Mouse (Mus musculus) common myeloid progenitor, adult 5-6 weeks (primary cell): ENCODE data around the gene Noct. TPM values are rescaled to one million over a fixed set of nuclear protein-coding genes. Genes with fewer than 3 reads are reported as not detected.
A peak's percentile ranks its signal among the peaks of the same experiment; 100 is the strongest.
"Not testable (repeated sequence)": the region's sequence is repeated elsewhere in the genome, so short reads cannot be mapped to it uniquely, and the experiment has no call there.

ENCODE experiments used
- ATAC-seq: replicated peaks from 2 replicates; pipeline ENCODE4 v1.8.0; 2016; ENCODE audit warnings: low read depth, mild to moderate bottlenecking, moderate TSS enrichment, inconsistent platforms; ENCODE audit not compliant: poor library complexity, severe bottlenecking
- total RNA-seq: library from RNA; stranded (forward); fragments of 200-1000, 187-1606 nt; gene quantifications from 2 replicates; pipeline ENCODE4 v1.2.3, GENCODE M21; 2017

The Noct gene
- total RNA-seq = 4.7 and 5.5 TPM in 2 replicates

DNA sequence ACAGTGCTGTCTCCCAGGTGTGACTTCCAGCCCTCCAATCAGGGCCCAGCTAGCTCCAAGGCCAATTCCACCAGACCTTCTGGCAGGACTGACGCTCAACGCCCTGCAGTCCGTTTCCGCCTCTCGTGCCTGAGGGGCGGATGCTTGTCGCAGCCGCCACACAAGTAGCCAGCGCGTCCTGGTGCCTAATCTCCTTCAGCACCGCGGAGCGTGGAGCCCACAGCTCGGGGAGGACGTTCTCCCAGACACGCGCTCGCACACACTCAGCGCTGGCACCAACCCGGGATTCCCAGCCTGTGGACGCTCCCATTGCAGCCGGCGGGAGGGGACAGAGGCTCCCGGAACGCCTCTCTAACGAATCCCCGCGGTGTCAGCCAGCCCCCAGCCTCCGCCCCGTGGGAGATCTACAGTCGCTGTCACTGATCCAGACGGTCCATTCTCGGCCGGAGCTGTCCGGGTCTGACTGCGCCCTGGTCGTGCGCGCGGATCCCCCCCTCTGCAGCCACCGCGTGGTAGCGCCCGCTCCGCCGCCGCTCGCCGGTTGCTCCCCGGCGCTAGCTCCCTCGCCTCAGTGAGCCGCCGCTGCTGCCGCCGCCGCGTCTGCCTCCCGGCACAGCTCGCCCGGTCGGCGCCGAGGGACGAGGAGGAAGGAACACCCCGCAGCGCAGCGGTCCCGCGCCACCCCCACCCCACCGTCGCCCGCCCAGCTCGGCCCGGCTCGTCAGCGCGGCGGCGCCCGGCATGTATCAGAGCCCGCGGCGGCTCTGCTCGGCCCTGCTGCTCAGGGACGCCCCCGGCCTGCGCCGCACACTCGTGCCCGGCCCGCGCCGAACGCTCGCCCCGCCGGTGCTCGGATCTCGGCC lies at the start of gene Noct:
Gene Noct (plus strand): TSS at position 85 of the 863 bp plus-strand sequence.
- ATAC-seq = peak; percentile 91

DNA sequence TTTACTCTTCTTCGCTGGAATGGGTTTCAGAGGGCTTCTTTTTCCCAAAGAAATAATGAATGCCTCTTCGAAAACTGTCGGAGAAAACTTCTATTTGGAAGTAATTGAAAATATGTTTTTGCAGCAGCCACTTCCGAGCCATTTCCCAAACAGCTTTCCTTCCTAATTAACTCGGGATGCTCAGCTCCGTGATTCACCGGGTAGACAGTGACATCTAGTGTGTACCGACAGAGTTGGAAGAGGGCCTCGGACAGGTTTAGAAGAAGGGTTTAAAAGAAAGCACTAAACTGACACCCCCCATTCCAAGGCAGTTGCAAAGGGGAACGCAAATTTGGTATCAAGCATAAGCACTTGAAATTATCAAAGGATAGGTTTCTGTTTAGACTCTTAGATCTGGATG lies 46.1 kb upstream of the Noct start:
- ATAC-seq = no peak

GRCm38 (mm10) chr3:51179460-51180146 lies 44.6 kb upstream of the Noct start:
- no peak for ATAC-seq

DNA sequence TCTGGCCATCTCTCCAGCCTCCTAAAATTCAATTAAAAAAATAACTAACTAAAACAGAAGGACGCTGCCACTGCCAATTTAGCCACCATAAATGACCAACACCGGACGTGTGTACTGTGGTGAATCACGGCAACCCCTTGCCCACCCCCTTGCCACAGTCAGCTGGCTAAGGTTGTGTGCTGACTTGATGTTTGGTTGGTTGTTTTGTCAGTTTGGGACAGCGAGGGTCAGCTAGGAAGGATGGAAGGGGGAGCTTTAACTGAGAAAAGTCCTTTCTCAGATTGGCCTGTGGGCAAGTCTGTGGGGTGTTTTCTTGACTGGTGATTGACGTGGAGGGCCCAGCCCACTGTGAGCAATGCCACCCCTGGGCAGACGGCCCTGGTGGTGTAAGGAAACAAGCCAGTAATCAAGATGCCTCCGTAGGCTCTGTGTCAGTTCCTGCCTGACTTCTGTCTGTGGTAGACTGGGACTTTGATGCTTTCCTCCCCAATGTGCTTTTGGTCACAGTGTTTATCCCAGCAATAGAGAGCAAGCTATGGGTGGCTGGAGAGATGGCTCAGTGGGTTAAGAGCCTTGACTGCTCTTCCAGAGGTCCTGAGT lies 43.8 kb upstream of the Noct start:
- ATAC-seq = no peak

- no peak for ATAC-seq
Measured at GRCm38 (mm10) chr3:51182455-51182854, 41.8 kb upstream of the Noct start.

- ATAC-seq = not testable (repeated sequence)
Measured at GRCm38 (mm10) chr3:51183508-51183907, 40.7 kb upstream of the Noct start.

DNA sequence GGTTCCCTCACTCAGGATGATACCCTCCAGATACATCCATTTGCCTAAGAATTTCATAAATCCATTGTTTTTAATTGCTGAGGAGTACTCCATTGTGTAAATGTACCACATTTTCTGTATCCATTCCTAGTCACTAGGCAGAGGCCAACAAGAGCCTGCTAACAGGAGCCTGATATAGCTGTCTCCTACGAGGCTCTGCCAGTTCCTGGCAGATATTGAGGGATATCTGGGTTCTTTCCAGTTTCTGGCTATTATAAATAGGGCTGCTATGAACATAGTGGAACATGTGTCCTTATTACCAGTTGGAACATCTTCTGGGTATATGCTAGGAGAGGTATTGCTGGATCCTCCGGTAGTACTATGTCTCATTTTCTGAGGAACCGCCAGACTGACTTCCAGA lies 40.3 kb upstream of the Noct start:
- not testable (repeated sequence) for ATAC-seq

DNA sequence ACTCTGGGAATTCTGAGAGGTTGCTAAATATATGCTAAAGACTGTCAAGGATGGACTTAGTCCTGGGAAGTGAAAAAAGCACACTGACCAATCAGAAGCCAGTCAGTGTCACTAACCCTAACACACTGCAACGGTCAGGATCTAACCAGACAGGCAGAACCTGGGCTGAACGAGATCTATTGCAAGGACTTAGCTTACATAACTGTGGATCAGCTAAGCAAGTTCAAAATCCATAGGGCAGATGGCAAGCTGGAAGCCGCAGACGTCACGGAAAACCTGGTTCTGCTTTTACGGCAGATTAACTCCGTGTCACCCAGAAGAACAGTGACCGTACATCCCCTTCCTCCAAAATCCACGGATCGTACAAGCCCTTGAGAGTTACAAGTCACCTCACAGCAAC lies 39.5 kb upstream of the Noct start:
- ATAC-seq = no peak

GRCm38 (mm10) chr3:51185406-51185805 lies 38.8 kb upstream of the Noct start:
- no peak for ATAC-seq

- ATAC-seq = no peak
Measured at GRCm38 (mm10) chr3:51194075-51194474, 30.2 kb upstream of the Noct start.

- ATAC-seq = peak; percentile 57
Measured at GRCm38 (mm10) chr3:51195321-51195720, 28.9 kb upstream of the Noct start.

DNA sequence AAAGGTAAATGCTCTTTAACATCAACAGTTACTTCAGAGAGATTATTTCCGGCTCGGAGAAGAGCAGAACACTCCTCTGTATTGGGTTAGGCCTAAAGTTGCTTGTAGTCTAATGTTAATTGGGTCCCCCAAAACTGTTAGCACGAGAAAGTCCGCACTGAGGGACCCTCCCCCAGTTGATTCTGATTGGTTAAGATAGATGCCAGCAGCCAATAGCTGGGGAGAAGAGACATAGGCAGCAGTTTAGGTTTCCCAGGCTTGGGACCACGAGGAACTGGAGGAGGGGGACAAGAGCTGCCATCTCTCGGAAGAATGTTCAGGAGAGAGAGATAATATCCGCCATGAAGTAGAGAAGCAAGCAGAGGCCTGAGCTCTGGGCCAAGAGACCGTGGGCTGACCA lies 28.5 kb upstream of the Noct start:
- no peak for ATAC-seq

DNA sequence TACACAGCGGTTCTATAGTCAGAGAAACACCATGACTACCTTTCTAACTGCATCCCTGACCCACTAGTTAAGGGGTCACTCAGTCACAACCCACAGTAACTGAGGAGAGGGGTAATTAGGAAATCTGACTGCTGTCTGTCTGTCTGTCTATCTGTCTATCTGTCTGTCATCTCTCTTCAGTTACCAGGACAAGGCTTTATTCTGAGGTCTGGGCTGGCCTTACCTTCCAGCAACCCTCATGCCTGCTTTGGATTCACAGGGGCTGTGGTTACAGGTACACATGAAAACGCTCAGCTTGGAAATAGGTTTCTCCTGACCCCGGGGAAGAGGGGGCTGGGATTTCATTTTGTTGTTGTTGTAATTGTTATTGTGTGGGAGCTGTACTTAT lies 27.5 kb upstream of the Noct start:
- ATAC-seq = no peak

- ATAC-seq = peak; percentile 69
Measured at GRCm38 (mm10) chr3:51197112-51197731, 27.0 kb upstream of the Noct start.

DNA sequence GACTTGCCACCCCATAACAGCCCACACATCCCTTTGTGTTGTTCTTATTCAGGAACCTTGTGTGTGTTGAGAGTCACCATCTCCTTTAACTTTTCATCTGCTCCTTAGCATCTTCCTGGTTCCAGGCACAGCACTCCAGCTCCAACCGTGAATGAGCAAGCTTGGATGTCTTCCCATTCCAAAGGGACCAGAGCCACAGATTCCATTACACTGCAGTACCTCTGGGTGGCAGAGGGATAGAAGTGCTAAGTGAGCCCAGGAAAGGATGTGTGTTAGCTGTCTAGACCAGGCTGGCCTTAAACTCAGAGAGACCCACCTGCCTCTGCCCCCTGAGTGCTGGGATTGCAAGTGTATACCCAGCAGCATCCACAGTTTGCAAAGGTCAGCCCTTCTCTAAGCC lies 26.0 kb upstream of the Noct start:
- no peak for ATAC-seq

DNA sequence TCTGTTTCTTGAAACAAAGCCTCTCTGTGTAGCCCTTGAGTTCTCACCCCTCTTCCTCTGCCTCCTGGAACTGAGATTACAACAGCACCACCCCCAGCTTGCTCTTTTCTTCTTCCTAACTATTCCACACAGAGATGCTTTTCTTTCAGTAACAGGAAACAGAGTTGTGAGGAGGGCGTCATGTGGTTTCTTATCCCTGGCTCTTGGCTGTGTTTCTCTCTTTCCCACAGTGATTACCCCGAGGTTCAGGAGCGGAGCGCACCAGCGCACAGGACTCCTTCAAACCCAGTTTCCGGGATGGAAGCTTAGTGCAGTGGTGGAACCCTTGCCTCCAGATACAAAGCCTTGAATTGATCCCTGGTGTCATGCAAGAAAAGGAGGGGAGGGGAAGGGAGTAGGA lies 25.1 kb upstream of the Noct start:
- ATAC-seq = peak; percentile 13; the same call in 1 of the 2 replicates

DNA sequence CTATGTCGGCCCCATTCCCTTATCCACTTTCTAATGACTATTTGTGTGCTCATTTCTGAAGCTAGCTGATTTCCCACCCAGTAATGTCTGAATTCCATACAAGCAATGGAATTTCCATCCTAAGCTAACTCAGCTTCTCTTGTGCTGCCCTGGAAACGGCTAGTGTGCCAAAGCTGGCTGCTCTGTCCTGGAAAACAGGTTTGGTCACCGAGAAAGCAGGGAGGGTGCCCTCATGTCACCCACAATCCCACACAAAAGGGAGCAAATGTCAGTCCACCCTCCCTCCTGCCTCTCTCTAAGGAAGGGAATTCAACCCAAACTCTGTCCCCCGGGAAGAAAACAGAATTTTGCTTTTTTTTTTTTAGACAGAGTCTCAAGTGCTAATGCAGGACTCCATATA lies 23.9 kb upstream of the Noct start:
- no peak for ATAC-seq

DNA sequence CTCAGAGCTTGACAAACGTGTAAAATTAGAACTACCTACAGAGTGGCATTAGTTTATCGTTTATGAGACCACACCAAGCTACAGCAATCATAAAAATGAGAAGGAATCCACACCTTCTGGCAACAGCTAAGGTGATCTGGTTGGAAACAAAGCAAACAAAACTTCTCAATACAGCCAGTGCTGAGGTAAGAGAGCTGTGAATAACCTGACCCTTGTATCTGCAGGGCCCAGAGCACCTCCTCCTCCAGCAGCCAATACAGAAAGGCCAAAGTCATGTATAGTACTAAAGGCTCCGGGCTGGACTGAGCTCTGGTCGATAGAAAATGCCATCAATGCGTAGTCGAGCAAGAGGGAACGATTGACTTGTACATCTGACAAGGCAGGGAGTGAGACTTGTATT lies 23.4 kb upstream of the Noct start:
- no peak for ATAC-seq

DNA sequence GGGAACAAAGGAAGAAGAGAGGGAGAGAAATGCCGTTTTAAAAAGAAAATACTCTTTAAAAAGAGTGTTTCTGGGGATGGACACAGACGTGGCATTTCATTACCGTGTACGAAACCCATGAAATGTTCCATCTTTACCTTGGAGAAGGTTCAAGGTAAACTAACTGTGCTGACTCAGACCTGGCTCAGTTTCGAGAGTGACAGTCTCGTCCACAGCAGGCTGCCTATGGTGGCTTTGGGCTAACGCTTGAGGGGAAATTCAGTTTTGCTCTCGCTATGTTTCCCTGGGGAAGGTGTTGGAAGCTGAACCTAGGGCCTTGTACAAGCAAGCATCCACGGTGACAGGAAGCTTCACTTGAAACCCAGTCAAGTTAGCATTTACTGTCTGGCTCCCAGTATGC lies 22.3 kb upstream of the Noct start:
- no peak for ATAC-seq

- ATAC-seq = no peak
Measured at GRCm38 (mm10) chr3:51202491-51202987, 21.7 kb upstream of the Noct start.
